Mouse (Mus musculus): Measurements from ENCODE around the gene Prr18. TPM values are rescaled to one million over a fixed set of nuclear protein-coding genes. Genes with fewer than 3 reads are reported as not detected.
"Not testable (repeated sequence)": the region's sequence is repeated elsewhere in the genome, so short reads cannot be mapped to it uniquely, and the experiment has no call there.

Prr18 gene
- total RNA-seq (2014; rRNA removed; ENCODE audit: low replicate concordance) (not detected in 2 replicates), polyA plus RNA-seq (2015; fragmentation: Nextera tagmentation; extraction: Ambion mirVana) (0.10 TPM in 1 of 2 replicates, not detected in the other)

GRCm38 (mm10) chr17:8337159-8337558, at the start of gene Prr18:
TSS of gene Prr18 (plus strand) at chr17:8337459.
- H3K4me3 ChIP-seq (ENCODE audit: low read depth, low read length); DNase-seq (ENCODE audit: low spot score); H3K9ac ChIP-seq (replicated peaks; ENCODE audit: low read depth, low read length); H3K36me3 ChIP-seq (replicated peaks; ENCODE audit: control insufficient read depth, insufficient read depth, low read length); H3K27ac ChIP-seq (ENCODE audit: low read depth); H3K4me2 ChIP-seq (ENCODE audit: low read depth, low read length); H3K9me3 ChIP-seq (replicated peaks; ENCODE audit: control insufficient read depth, low read length); ATAC-seq (ENCODE audit: insufficient read depth, low read depth): not testable (repeated sequence)
- H3K4me1 ChIP-seq (ENCODE audit: control insufficient read depth, insufficient read depth) = 0 out of 2 replicates have a peak, but pooled peaks cover 18% of the 10 kb centered on the region
- no CpG with 5 or more reads among the region's 5 CpGs for WGBS
- H3K27me3 ChIP-seq (ENCODE audit: control insufficient read depth, insufficient read depth, low read length) = peaks cover 43% of the 10 kb centered on the region

- Histone ChIP-seq H3K4me2 (ENCODE audit: low read depth, low read length) (no peak overlapping the region), H3K4me3 (ENCODE audit: low read depth, low read length) (no peak overlapping the region), H3K9ac (replicated peaks; ENCODE audit: low read depth, low read length) (no peak overlapping the region), H3K9me3 (replicated peaks; ENCODE audit: control insufficient read depth, low read length) (no peaks in the 10 kb centered on the region), H3K4me1 (ENCODE audit: control insufficient read depth, insufficient read depth) (peaks cover 3% of the 10 kb centered on the region; the same call in 1 of the 2 replicates), H3K27me3 (ENCODE audit: control insufficient read depth, insufficient read depth, low read length) (no peaks in the 10 kb centered on the region), H3K36me3 (replicated peaks; ENCODE audit: control insufficient read depth, insufficient read depth, low read length) (peaks cover 17% of the 10 kb centered on the region; the same call in 1 of the 2 replicates), H3K27ac (ENCODE audit: low read depth) (no peak overlapping the region)
- whole genome bisulfite sequencing = 85% methylated on average over 3 of the region's 3 CpGs
- ATAC-seq (ENCODE audit: insufficient read depth, low read depth) (no peak), DNase-seq (ENCODE audit: low spot score) (no peak)
- no peak for TF ChIP-seq EP300 (IDR thresholded peaks at IDR 0.05; ENCODE audit: low read depth)
- no peak for TF ChIP-seq CTCF (IDR thresholded peaks at IDR 0.05; ENCODE audit: low read depth)
Observed at GRCm38 (mm10) chr17:8289993-8290679, 47.1 kb upstream of the Prr18 start.

GRCm38 (mm10) chr17:8290736-8291135, 46.5 kb upstream of the Prr18 start:
- no peaks in the 10 kb centered on the region for H3K4me1 ChIP-seq (ENCODE audit: control insufficient read depth, insufficient read depth)
- H3K27me3 ChIP-seq (ENCODE audit: control insufficient read depth, insufficient read depth, low read length) = no peaks in the 10 kb centered on the region
- no peak overlapping the region for H3K27ac ChIP-seq (ENCODE audit: low read depth)
- H3K9me3 ChIP-seq (replicated peaks; ENCODE audit: control insufficient read depth, low read length) = no peaks in the 10 kb centered on the region
- no peak overlapping the region for H3K4me3 ChIP-seq (ENCODE audit: low read depth, low read length)
- no peak overlapping the region for H3K4me2 ChIP-seq (ENCODE audit: low read depth, low read length)
- no peak for DNase-seq (ENCODE audit: low spot score)
- no peak for ATAC-seq (ENCODE audit: insufficient read depth, low read depth)
- peaks cover 17% of the 10 kb centered on the region; the same call in 1 of the 2 replicates for H3K36me3 ChIP-seq (replicated peaks; ENCODE audit: control insufficient read depth, insufficient read depth, low read length)
- no peak overlapping the region for H3K9ac ChIP-seq (replicated peaks; ENCODE audit: low read depth, low read length)
- no peak for TF ChIP-seq CTCF (IDR thresholded peaks at IDR 0.05; ENCODE audit: low read depth)
- TF ChIP-seq EP300 (IDR thresholded peaks at IDR 0.05; ENCODE audit: low read depth) = no peak

GRCm38 (mm10) chr17:8295825-8296224, 41.4 kb upstream of the Prr18 start:
- no peak overlapping the region for H3K27ac ChIP-seq (ENCODE audit: low read depth)
- no peak overlapping the region for H3K4me3 ChIP-seq (ENCODE audit: low read depth, low read length)
- H3K36me3 ChIP-seq (replicated peaks; ENCODE audit: control insufficient read depth, insufficient read depth, low read length) = peaks cover 34% of the 10 kb centered on the region
- TF ChIP-seq CTCF (IDR thresholded peaks at IDR 0.05; ENCODE audit: low read depth) = 0 out of 2 replicates have a peak, but pooled peaks have one; percentile 4
- TF ChIP-seq EP300 (IDR thresholded peaks at IDR 0.05; ENCODE audit: low read depth) = no peak
- DNase-seq (ENCODE audit: low spot score) = no peak
- H3K4me1 ChIP-seq (ENCODE audit: control insufficient read depth, insufficient read depth) = no peaks in the 10 kb centered on the region
- ATAC-seq (ENCODE audit: insufficient read depth, low read depth) = no peak
- no peak overlapping the region for H3K9ac ChIP-seq (replicated peaks; ENCODE audit: low read depth, low read length)
- no peaks in the 10 kb centered on the region for H3K9me3 ChIP-seq (replicated peaks; ENCODE audit: control insufficient read depth, low read length)
- H3K4me2 ChIP-seq (ENCODE audit: low read depth, low read length) = no peak overlapping the region
- H3K27me3 ChIP-seq (ENCODE audit: control insufficient read depth, insufficient read depth, low read length) = no peaks in the 10 kb centered on the region

GRCm38 (mm10) chr17:8296313-8296844, 40.9 kb upstream of the Prr18 start:
- H3K9ac ChIP-seq (replicated peaks; ENCODE audit: low read depth, low read length) = no peak overlapping the region
- peaks cover 34% of the 10 kb centered on the region for H3K36me3 ChIP-seq (replicated peaks; ENCODE audit: control insufficient read depth, insufficient read depth, low read length)
- no peak overlapping the region for H3K27ac ChIP-seq (ENCODE audit: low read depth)
- no peak overlapping the region for H3K4me3 ChIP-seq (ENCODE audit: low read depth, low read length)
- WGBS = 77% methylated on average over 9 of the region's 9 CpGs
- H3K4me1 ChIP-seq (ENCODE audit: control insufficient read depth, insufficient read depth) = no peaks in the 10 kb centered on the region
- no peak overlapping the region for H3K4me2 ChIP-seq (ENCODE audit: low read depth, low read length)
- TF ChIP-seq EP300 (IDR thresholded peaks at IDR 0.05; ENCODE audit: low read depth) = no peak
- H3K27me3 ChIP-seq (ENCODE audit: control insufficient read depth, insufficient read depth, low read length) = no peaks in the 10 kb centered on the region
- DNase-seq (ENCODE audit: low spot score) (no peak), ATAC-seq (ENCODE audit: insufficient read depth, low read depth) (no peak)
- no peaks in the 10 kb centered on the region for H3K9me3 ChIP-seq (replicated peaks; ENCODE audit: control insufficient read depth, low read length)

Measured in heart, postnatal 0 days (tissue).